Mouse (Mus musculus) testis, adult 2 months (tissue): ENCODE results near the gene Rerg. TPM values are rescaled to one million over a fixed set of nuclear protein-coding genes. Genes with fewer than 3 reads are reported as not detected.

Experiments
- H3K27ac ChIP-seq: fragments of 200-500 bp; 2 replicates; pipeline ENCODE4 v1.5.1; 2012; ENCODE audit warnings: low read depth, low read length; ENCODE audit not compliant: control insufficient read depth, insufficient read depth
- H3K27me3 ChIP-seq: fragments of 200-500 bp; 2 replicates; pipeline ENCODE4 v1.6.1; 2012; ENCODE audit warnings: mild to moderate bottlenecking, low read length, moderate library complexity; ENCODE audit not compliant: control insufficient read depth, insufficient read depth
- H3K36me3 ChIP-seq: fragments of 200-500 bp; 2 replicates; pipeline ENCODE4 v1.6.1; 2012; ENCODE audit warnings: mild to moderate bottlenecking, low read length; ENCODE audit not compliant: control insufficient read depth, insufficient read depth
- H3K4me1 ChIP-seq: fragments of 200-500 bp; 2 replicates; pipeline ENCODE4 v1.6.1; 2012; ENCODE audit warnings: low read length; ENCODE audit not compliant: control insufficient read depth, insufficient read depth
- H3K4me3 ChIP-seq: fragments of 200-500 bp; 2 replicates; pipeline ENCODE4 v1.5.1; 2012; ENCODE audit warnings: low read depth, mild to moderate bottlenecking, low read length, moderate library complexity, mixed read lengths; ENCODE audit not compliant: control insufficient read depth
- CTCF ChIP-seq: fragments of 200-500 bp; IDR thresholded peaks from 2 replicates; pipeline ENCODE4 v1.5.1; 2012; ENCODE audit warnings: low read depth, mild to moderate bottlenecking, inconsistent platforms, low read length, moderate library complexity; ENCODE audit not compliant: control insufficient read depth, insufficient read depth, insufficient replicate concordance
- POLR2A ChIP-seq: fragments of 200-500 bp; IDR thresholded peaks from 2 replicates; pipeline ENCODE4 v1.6.1; 2012; ENCODE audit warnings: low read depth, mild to moderate bottlenecking, inconsistent platforms, low read length, moderate library complexity; ENCODE audit not compliant: control insufficient read depth
- polyA plus RNA-seq: library from polyadenylated mRNA; depleted of rRNA; stranded (reverse); fragments of >200 nt; gene quantifications from 2 replicates; pipeline ENCODE4 v1.2.3, GENCODE M21; 2012

Rerg gene
- polyA plus RNA-seq, 1 experiment, result 2.8 TPM

GRCm38 (mm10) chr6:137141247-137141820 lies 29.0 kb downstream of the Rerg start:
- H3K4me3 ChIP-seq, result no peak overlapping the region
- no peak overlapping the region for H3K27ac ChIP-seq
- no peaks in the 10 kb centered on the region for H3K36me3 ChIP-seq
- no peak for TF ChIP-seq POLR2A
- no peak for TF ChIP-seq CTCF
- H3K27me3 ChIP-seq, result no peaks in the 10 kb centered on the region
- peaks cover 12% of the 10 kb centered on the region for H3K4me1 ChIP-seq

- H3K36me3 ChIP-seq, result no peaks in the 10 kb centered on the region
- H3K27ac ChIP-seq, result no peak overlapping the region
- H3K27me3 ChIP-seq, result no peaks in the 10 kb centered on the region
- peaks cover under 1% of the 10 kb centered on the region for H3K4me1 ChIP-seq
- H3K4me3 ChIP-seq, result no peak overlapping the region
- TF ChIP-seq POLR2A, result no peak
- TF ChIP-seq CTCF, result no peak
These were observed 31.5 kb downstream of the Rerg start for GRCm38 (mm10) chr6:137138822-137139221.

GRCm38 (mm10) chr6:137138391-137138790 lies 31.9 kb downstream of the Rerg start:
- H3K27ac ChIP-seq, result no peak overlapping the region
- H3K36me3 ChIP-seq, result no peaks in the 10 kb centered on the region
- TF ChIP-seq POLR2A, result no peak
- no peak for TF ChIP-seq CTCF
- H3K4me3 ChIP-seq, result no peak overlapping the region
- H3K27me3 ChIP-seq, result no peaks in the 10 kb centered on the region
- no peaks in the 10 kb centered on the region for H3K4me1 ChIP-seq

- Histone ChIP-seq H3K4me1 (no peaks in the 10 kb centered on the region), H3K4me3 (no peak overlapping the region), H3K27me3 (no peaks in the 10 kb centered on the region), H3K36me3 (no peaks in the 10 kb centered on the region), H3K27ac (no peak overlapping the region)
- TF ChIP-seq CTCF (no peak), POLR2A (no peak)
These were observed 33.9 kb downstream of the Rerg start for GRCm38 (mm10) chr6:137136401-137136800.

- H3K27ac ChIP-seq, result peak overlapping the region; percentile 71
- no peaks in the 10 kb centered on the region for H3K4me1 ChIP-seq
- no peaks in the 10 kb centered on the region for H3K36me3 ChIP-seq
- TF ChIP-seq CTCF (no peak), POLR2A (no peak)
- H3K4me3 ChIP-seq, result peak overlapping the region; percentile 19; the same call in 1 of the 2 replicates
- no peaks in the 10 kb centered on the region for H3K27me3 ChIP-seq
These were observed 34.5 kb downstream of the Rerg start for GRCm38 (mm10) chr6:137135506-137136391.

GRCm38 (mm10) chr6:137131794-137132193 lies 38.5 kb downstream of the Rerg start:
- Histone ChIP-seq H3K36me3 (no peaks in the 10 kb centered on the region), H3K27ac (no peak overlapping the region), H3K27me3 (no peaks in the 10 kb centered on the region), H3K4me1 (no peaks in the 10 kb centered on the region), H3K4me3 (no peak overlapping the region)
- no peak for TF ChIP-seq CTCF
- TF ChIP-seq POLR2A, result no peak

- no peaks in the 10 kb centered on the region for H3K27me3 ChIP-seq
- no peak overlapping the region for H3K27ac ChIP-seq
These were observed 38.9 kb downstream of the Rerg start for GRCm38 (mm10) chr6:137131349-137131748.

More at GRCm38 (mm10) chr6:137131349-137131748, 38.9 kb downstream of the Rerg start:
- H3K4me3 ChIP-seq, result no peak overlapping the region
- no peaks in the 10 kb centered on the region for H3K36me3 ChIP-seq
- H3K4me1 ChIP-seq, result no peaks in the 10 kb centered on the region
- TF ChIP-seq CTCF (no peak), POLR2A (no peak)
